Mouse (Mus musculus): Measurements from ENCODE around the gene Tprkb. TPM values are rescaled to one million over a fixed set of nuclear protein-coding genes. Genes with fewer than 3 reads are reported as not detected.
"Not testable (repeated sequence)": the region's sequence is repeated elsewhere in the genome, so short reads cannot be mapped to it uniquely, and the experiment has no call there.

The Tprkb gene
- polyA plus RNA-seq, 1 experiment from 2014 or later = 26.4 TPM

DNA sequence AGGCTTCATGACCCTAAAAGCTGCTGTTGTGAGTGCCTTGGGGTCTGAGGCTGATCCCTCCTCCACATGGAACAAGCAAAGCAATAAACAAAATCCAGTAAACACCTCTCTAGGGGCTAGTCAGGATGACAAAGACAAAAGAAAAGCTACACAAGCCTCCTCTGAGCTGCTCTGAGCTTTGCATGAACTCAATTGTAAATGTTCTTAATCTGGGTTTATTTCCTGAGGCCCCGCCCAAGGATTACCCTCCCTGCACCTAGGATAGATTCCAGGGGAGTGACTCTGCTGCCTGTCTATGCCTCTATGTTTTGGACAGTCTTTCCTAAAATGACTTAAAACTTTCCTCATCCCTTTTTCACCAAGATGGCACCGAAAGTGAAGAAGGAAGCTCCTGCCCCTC, 22.7 kb upstream of the Tprkb start:
- DNase-seq = no peak
- ATAC-seq (ENCODE audit: low read depth) = no peak
- H3K9ac ChIP-seq = no peak overlapping the region
- no peak overlapping the region for H3K4me2 ChIP-seq
- no peak overlapping the region for H3K4me3 ChIP-seq (replicated peaks)
- no peaks in the 10 kb centered on the region for H3K27me3 ChIP-seq
- H3K36me3 ChIP-seq = no peaks in the 10 kb centered on the region
- peaks cover 8% of the 10 kb centered on the region; the same call in 1 of the 2 replicates for H3K9me3 ChIP-seq (replicated peaks)
- WGBS (ENCODE audit: insufficient replicate concordance) = 73% methylated on average over 2 of the region's 2 CpGs
- H3K27ac ChIP-seq = no peak overlapping the region
- no peaks in the 10 kb centered on the region for H3K4me1 ChIP-seq (replicated peaks)

DNA sequence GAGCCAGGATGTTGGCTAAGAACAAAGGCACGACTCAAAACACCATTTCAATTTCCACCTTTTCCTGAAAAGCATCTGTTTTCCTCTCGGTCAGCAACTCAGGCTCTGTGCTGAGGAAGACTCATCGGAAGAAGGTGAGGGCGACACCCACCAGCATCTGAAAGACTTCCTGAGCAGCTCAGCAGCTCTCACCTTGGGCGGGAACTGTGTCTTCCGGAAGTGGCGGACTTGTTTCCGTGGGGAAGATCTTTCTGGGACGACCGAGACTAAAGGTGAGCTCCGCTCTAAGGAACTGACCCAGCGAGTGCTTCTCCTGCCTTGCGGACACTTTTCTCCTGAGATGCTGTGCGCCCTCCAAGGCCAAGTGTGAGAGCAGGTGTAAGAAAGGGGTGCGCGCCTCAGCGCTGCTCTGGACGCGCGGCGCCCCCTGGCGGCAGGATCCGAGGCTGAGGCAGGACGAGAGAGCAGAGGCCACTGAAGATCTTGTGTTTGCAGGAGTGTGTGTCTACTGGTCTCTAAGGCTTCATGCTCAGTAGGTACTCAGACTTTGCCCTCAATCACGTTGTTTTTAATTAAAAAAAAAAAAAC, 16.5 kb upstream of the Tprkb start:
- H3K4me3 ChIP-seq (replicated peaks); DNase-seq; H3K36me3 ChIP-seq; ATAC-seq (ENCODE audit: low read depth); H3K27me3 ChIP-seq; H3K4me1 ChIP-seq (replicated peaks); H3K9ac ChIP-seq; H3K9me3 ChIP-seq (replicated peaks); H3K4me2 ChIP-seq; H3K27ac ChIP-seq: not testable (repeated sequence)
- WGBS (ENCODE audit: insufficient replicate concordance) = 57% methylated on average over 25 of the region's 25 CpGs

DNA sequence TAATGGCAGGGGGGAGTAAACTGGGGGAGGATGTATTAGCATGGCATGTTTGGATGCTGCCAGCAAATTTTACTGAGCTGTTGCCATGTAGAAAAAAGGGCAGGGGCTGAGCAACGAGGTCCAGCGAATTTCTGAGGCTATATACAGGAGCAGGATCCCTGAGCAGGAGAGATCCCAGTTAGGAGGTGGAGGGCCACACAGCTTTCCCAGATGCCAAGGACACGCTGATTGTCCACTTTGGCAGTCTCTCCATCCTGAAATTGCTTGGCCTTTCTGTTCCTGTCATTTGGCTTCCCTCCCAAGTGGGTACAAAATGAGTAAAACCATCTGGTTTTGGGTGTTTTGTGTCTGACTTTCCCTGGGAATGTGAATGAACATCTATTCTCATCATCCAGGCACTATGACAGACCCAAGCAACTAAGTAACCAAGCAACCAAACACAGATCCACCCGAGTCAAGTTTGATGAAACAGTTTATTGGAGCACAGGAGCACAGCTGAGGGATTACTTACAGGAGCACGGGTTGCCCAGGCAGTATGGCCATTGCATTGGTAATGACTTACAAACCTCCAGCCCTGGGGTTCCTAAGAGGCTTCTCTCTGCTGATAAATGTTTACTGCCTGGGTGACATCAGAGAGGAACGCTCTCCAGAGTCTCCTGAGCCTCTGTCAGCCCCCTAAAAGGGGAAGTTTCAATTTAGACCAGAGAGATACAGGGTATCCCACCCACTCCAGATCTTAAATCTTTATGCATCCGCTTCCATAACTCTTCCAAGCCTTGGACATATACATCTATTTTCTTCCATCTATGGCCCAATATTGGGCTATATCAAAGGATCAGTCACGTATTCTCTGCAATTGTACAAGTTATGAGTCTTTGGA, 12.8 kb upstream of the Tprkb start:
- not testable (repeated sequence) for H3K9ac ChIP-seq; H3K4me1 ChIP-seq (replicated peaks); H3K9me3 ChIP-seq (replicated peaks); H3K4me3 ChIP-seq (replicated peaks); DNase-seq; H3K27ac ChIP-seq; ATAC-seq (ENCODE audit: low read depth); H3K27me3 ChIP-seq; H3K36me3 ChIP-seq; H3K4me2 ChIP-seq
- WGBS (ENCODE audit: insufficient replicate concordance) = 51% methylated on average over 7 of the region's 8 CpGs

DNA sequence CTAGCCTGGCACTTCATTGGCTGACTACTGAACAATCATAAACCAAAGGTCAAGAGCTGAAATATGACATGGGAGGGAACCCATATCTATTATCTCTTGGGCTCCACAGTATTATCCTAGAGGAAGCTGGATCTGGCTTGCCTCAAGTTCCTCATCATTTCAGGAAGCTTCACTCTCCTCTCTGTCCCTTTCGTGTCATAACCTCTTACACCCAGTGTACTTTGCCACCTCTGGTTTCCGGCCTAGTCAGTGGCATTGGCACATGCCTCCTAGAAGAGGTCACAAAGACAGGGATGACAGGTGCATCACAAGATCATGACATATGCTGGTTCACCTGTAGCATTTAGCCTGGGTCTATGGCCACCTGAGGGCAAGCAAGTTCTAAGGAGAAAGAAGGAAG, 9.4 kb upstream of the Tprkb start:
- WGBS (ENCODE audit: insufficient replicate concordance) = 60% methylated on average over 2 of the region's 2 CpGs
- H3K4me3 ChIP-seq (replicated peaks) = no peak overlapping the region
- H3K27ac ChIP-seq = no peak overlapping the region
- no peaks in the 10 kb centered on the region for H3K4me1 ChIP-seq (replicated peaks)
- no peaks in the 10 kb centered on the region for H3K27me3 ChIP-seq
- H3K4me2 ChIP-seq = no peak overlapping the region
- DNase-seq (no peak), ATAC-seq (ENCODE audit: low read depth) (no peak)
- H3K9me3 ChIP-seq (replicated peaks) = no peaks in the 10 kb centered on the region
- H3K36me3 ChIP-seq = no peaks in the 10 kb centered on the region
- no peak overlapping the region for H3K9ac ChIP-seq

DNA sequence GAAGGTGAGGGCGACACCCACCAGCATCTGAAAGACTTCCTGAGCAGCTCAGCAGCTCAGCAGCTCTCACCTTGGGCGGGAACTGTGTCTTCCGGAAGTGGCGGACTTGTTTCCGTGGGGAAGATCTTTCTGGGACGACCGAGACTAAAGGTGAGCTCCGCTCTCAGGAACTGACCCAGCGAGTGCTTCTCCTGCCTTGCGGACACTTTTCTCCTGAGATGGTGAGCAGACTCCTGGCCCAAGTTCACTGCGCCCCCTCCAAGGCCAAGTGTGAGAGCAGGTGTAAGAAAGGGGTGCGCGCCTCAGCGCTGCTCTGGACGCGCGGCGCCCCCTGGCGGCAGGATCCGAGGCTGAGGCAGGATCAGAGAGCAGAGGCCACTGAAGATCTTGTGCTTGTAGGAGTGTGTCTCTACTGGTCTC, 7.0 kb upstream of the Tprkb start, which contains the start of gene Nat8f4:
TSS of gene Nat8f4 (minus strand) at position 243 of the 420 bp plus-strand sequence.
- H3K9ac ChIP-seq = peak within 1 kb of the TSS; percentile 59; the same call in 1 of the 2 replicates
- peak; percentile 83 for ATAC-seq (ENCODE audit: low read depth)
- WGBS (ENCODE audit: insufficient replicate concordance) = 10% methylated on average over 20 of the region's 20 CpGs

DNA sequence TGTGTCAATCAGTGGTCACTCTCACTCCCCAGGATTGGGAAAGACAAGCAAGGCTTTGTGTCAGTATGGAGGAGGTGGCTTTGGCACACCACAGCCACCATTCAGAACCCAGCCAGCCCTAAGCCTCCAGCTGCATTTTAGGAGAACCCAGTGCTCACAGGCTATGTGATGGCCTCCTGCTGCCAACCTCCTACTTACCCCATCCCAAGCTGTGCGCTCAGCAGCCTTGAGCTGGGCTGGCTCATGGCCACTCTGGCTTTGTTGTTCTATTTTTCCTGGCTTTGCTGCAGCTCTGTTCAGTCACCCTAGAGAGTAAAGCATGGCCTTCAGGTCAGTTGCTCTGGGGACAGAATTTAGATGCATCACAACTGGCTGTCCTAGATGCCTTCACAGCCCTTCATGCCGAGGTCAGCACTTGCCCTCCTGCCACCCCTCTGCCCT, 4.7 kb upstream of the Tprkb start:
- DNase-seq; H3K4me3 ChIP-seq (replicated peaks); H3K27ac ChIP-seq; H3K4me1 ChIP-seq (replicated peaks); H3K36me3 ChIP-seq; H3K9ac ChIP-seq; H3K27me3 ChIP-seq; H3K4me2 ChIP-seq; ATAC-seq (ENCODE audit: low read depth); H3K9me3 ChIP-seq (replicated peaks): not testable (repeated sequence)
- 44% methylated on average over 2 of the region's 2 CpGs for WGBS (ENCODE audit: insufficient replicate concordance)

More for the DNA sequence above, 7.0 kb upstream of the Tprkb start, which contains the start of gene Nat8f4:
- not testable (repeated sequence) for H3K4me1 ChIP-seq (replicated peaks); H3K27me3 ChIP-seq; H3K36me3 ChIP-seq; H3K27ac ChIP-seq; H3K9me3 ChIP-seq (replicated peaks)
- DNase-seq = peak; percentile 69
- Histone ChIP-seq H3K4me3 (replicated peaks) (peak within 1 kb of the TSS; percentile 51), H3K4me2 (peak within 1 kb of the TSS; percentile 56)

DNA sequence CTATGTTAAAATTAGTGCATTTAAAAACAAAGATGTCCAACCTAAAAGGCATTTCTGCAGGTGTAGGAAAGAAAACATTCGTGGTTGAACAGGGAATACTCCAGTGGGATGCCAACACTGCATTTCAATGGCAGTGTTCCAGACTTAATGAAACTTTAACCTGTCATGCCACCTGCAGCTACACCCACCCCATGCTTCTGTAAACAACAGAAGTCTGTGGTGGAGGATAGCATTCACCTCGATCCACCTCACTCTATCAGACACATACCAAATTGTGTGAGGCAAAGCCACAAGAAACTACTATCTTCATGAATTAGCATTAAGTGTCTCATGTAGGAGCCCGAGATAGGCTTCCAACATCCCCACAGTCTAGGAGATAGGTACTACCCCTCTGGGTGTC, 3.3 kb upstream of the Tprkb start:
- Histone ChIP-seq H3K27ac (no peak overlapping the region), H3K36me3 (no peaks in the 10 kb centered on the region)
- 0 out of 2 replicates have a peak, but pooled peaks have one; percentile 7 for ATAC-seq (ENCODE audit: low read depth)

DNA sequence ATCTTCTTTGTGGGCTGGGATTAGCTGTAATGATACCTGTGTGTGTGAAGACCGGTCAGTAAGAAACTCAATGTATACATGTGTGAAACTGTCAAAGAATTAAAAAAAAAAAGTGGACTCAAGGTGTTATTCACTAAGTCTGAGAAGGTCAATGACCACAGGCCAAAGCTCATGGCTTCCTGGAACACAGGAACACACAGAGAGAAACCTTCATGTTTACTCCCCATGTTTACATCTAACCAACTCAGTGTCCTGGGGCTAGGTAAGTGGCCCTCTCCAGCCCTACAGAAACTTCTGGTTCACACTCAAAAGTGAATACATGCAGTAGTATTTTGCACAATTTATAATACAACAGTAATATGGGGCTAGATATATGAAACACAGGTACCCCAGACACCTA, 2.0 kb upstream of the Tprkb start:
- Histone ChIP-seq H3K36me3 (no peaks in the 10 kb centered on the region), H3K4me2 (no peak overlapping the region), H3K27me3 (no peaks in the 10 kb centered on the region), H3K9me3 (replicated peaks) (no peaks in the 10 kb centered on the region), H3K27ac (no peak overlapping the region), H3K9ac (no peak overlapping the region), H3K4me3 (replicated peaks) (no peak overlapping the region), H3K4me1 (replicated peaks) (peaks cover 18% of the 10 kb centered on the region)
- DNase-seq = no peak
- WGBS (ENCODE audit: insufficient replicate concordance) = 79% methylated on average over 1 of the region's 1 CpGs
- no peak for ATAC-seq (ENCODE audit: low read depth)

More for the DNA sequence above, 3.3 kb upstream of the Tprkb start:
- Histone ChIP-seq H3K9me3 (replicated peaks) (no peaks in the 10 kb centered on the region), H3K4me1 (replicated peaks) (0 out of 2 replicates have a peak, but pooled peaks cover 9% of the 10 kb centered on the region), H3K9ac (no peak overlapping the region), H3K4me2 (no peak overlapping the region), H3K27me3 (no peaks in the 10 kb centered on the region), H3K4me3 (replicated peaks) (no peak overlapping the region)
- no peak for DNase-seq
- 26% methylated on average over 3 of the region's 3 CpGs for WGBS (ENCODE audit: insufficient replicate concordance)

DNA sequence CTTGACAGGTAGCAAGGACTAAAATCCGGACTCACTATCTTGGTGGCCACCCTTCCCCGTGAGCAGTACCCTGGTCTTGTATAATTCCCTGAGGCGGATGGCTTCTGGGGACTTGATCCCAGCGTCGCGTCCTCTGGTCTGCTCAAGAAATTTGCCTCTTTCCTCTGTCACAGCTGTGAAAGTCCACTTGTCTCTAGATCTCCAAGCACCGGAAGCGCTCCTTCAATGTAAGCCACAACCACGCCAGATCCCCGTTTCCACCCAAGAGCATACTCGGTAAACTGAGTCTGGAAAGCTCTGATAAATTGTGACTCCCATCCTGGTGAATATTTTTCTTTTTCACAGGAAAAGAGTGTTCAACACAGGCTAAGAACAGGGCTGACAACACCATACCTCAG, 3.5 kb downstream of the Tprkb start:
- no peak for DNase-seq

DNA sequence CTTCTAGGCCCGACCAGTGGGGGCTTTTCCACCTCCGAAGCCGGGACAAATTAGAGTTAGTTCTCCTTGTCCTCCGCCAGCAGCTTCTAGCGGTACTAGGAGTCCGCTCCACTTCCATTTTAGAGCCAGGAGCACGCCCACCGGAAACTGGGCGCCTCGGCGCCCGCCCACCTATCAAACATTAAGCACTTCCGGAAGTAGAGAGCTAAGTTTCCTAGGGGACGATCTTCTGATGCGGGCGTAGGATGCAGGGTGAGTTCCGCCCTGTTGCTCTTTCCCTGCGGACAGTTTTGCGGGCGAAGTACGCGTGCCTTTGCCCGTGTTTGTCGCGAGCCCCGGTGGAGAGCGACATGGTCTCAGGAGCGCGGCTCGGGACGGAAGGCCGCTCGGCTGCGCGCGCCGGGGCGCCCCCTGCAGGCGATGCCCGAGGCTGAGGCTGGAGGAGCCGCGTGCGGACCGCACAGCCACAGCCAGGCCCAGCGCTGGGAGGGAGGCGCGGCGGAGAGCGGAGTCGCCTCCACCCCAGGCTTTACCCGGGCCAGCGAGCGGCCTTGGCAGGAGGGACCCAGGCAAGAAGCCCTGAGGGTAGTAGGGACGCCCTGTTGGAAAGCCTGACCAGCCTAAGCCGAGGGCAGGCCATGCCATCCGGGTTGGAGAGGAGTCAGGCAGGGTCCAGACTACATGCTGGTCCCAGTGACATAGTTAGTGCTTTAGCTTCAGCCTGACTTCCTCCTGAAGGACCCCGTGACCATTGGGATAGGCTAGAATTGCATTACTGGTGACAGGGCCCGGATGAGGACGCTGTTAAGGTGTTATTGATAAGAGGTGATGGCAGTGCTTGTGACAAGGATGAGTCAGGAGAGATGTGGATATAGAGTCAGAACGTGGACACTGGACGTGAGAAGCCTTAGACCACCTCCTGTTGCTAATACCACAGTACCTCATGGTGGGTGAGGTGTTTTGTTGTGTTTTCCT, 4.2 kb downstream of the Tprkb start, which contains the start of gene Nat8f1:
TSS of gene Nat8f1 (minus strand) at position 149 of the 975 bp plus-strand sequence.
- H3K27me3 ChIP-seq; H3K9me3 ChIP-seq (replicated peaks); H3K36me3 ChIP-seq: not testable (repeated sequence)
- Histone ChIP-seq H3K9ac (peak within 1 kb of the TSS; percentile 76), H3K4me1 (replicated peaks) (peaks cover 37% of the 10 kb centered on the region), H3K4me2 (peak within 1 kb of the TSS; percentile 81), H3K4me3 (replicated peaks) (peak within 1 kb of the TSS; percentile 67), H3K27ac (peak within 1 kb of the TSS; percentile 91)
- DNase-seq (peak; percentile 82), ATAC-seq (ENCODE audit: low read depth) (peak; percentile 97)
- WGBS (ENCODE audit: insufficient replicate concordance) = under 1% methylated on average over 61 of the region's 61 CpGs

More for the DNA sequence above, 3.5 kb downstream of the Tprkb start:
- 3% methylated on average over 11 of the region's 11 CpGs for WGBS (ENCODE audit: insufficient replicate concordance)
- Histone ChIP-seq H3K9ac (peak overlapping the region; percentile 76), H3K4me3 (replicated peaks) (peak overlapping the region; percentile 67), H3K27ac (peak overlapping the region; percentile 91), H3K9me3 (replicated peaks) (no peaks in the 10 kb centered on the region), H3K4me1 (replicated peaks) (peaks cover 37% of the 10 kb centered on the region), H3K36me3 (no peaks in the 10 kb centered on the region), H3K4me2 (peak overlapping the region; percentile 81), H3K27me3 (no peaks in the 10 kb centered on the region)
- no peak for ATAC-seq (ENCODE audit: low read depth)

Measured in liver, embryonic 13.5 days (tissue).